In genomic region chr6:21916591-21916990, GRCm38 (mm10) we compare ENCODE assay signal across 29 mouse cellular contexts. TPM values are rescaled to one million over a fixed set of nuclear protein-coding genes. Genes with fewer than 3 reads are reported as not detected.
DNase-seq lines count a peak whose midpoint lies in the region; ATAC-seq and TF ChIP-seq lines count a peak whose summit lies in the region.
"Had no signal": no experiment of that assay in that cellular context is flagged by ENCODE, and none has a peak within 500 bp of the region (broad histone marks: within the 10 kb centered on the region; RNA-seq: fewer than 3 reads in every experiment).

No protein-coding gene starts in this region.

- TF ChIP-seq POLR2A in kidney, adult 2 months (IDR thresholded peaks at IDR 0.05; ENCODE audit: low read depth, low read length) = no peak

- H3K4me3 ChIP-seq in kidney, adult 2 months (ENCODE audit: insufficient read depth, low read depth, low read length) = no peak overlapping the region
- no peak overlapping the region for H3K4me3 ChIP-seq in kidney, embryonic 15.5 days (replicated peaks)
- H3K4me3 ChIP-seq: embryonic facial prominence, embryonic 10.5 days; embryonic facial prominence, embryonic 13.5 days; erythroblast, embryonic 14.5 days; forebrain, embryonic 12.5 days; forebrain, embryonic 15.5 days; heart, embryonic 12.5 days; heart, embryonic 15.5 days; hindbrain, embryonic 10.5 days; hindbrain, embryonic 13.5 days had no signal

- H3K27ac ChIP-seq in kidney, adult 2 months (ENCODE audit: insufficient read depth, low read depth, low read length) = peak overlapping the region; percentile 50; the same call in 1 of the 2 replicates
- no peak overlapping the region for H3K27ac ChIP-seq in kidney, embryonic 15.5 days
- H3K27ac ChIP-seq: embryonic facial prominence, embryonic 10.5 days; embryonic facial prominence, embryonic 13.5 days; forebrain, embryonic 12.5 days; forebrain, embryonic 15.5 days; heart, embryonic 15.5 days; hindbrain, embryonic 10.5 days; hindbrain, embryonic 13.5 days had no signal

- H3K4me2 ChIP-seq in kidney, embryonic 15.5 days = no peak overlapping the region
- H3K4me2 ChIP-seq: embryonic facial prominence, embryonic 13.5 days; forebrain, embryonic 12.5 days; forebrain, embryonic 15.5 days; heart, embryonic 12.5 days; heart, embryonic 15.5 days; hindbrain, embryonic 13.5 days had no signal

- peak; percentile 69 for DNase-seq in kidney, adult 2 months
- DNase-seq in kidney, postnatal 4 days = no peak
- peak; percentile 38 for DNase-seq in kidney, postnatal 14 days
- peak; percentile 50 for DNase-seq in NIH3T3 (ENCODE audit: low read depth)
- no peak for DNase-seq in lung, postnatal 10 days
- DNase-seq: adrenal gland, adult 8-10 months; adrenal gland, postnatal 25 days; cerebellum, adult 11-12 months; cerebellum, adult 8-10 months; cerebellum, postnatal 10 days; cerebellum, postnatal 36 days; embryo, embryonic 11 days; gastrocnemius, postnatal 25 days; heart, adult 18-20 months; heart, postnatal 10 days; heart, postnatal 36 days had no signal

- no peaks in the 10 kb centered on the region; the same call in 1 of the 2 replicates for H3K27me3 ChIP-seq in kidney, adult 2 months (replicated peaks; ENCODE audit: control insufficient read depth, insufficient read depth, low read length)
- no peaks in the 10 kb centered on the region for H3K27me3 ChIP-seq in kidney, embryonic 15.5 days
- H3K27me3 ChIP-seq: embryonic facial prominence, embryonic 13.5 days; forebrain, embryonic 12.5 days; forebrain, embryonic 15.5 days; heart, embryonic 12.5 days; heart, embryonic 15.5 days; hindbrain, embryonic 13.5 days had no signal

- 74% methylated on average over 2 of the region's 2 CpGs for WGBS in kidney, adult 2 months
- 86% methylated on average over 2 of the region's 2 CpGs for WGBS in kidney, embryonic 15.5 days

- H3K9me3 ChIP-seq in kidney, embryonic 15.5 days (replicated peaks) = no peaks in the 10 kb centered on the region
- H3K9me3 ChIP-seq: embryonic facial prominence, embryonic 10.5 days; embryonic facial prominence, embryonic 13.5 days; forebrain, embryonic 12.5 days; forebrain, embryonic 15.5 days; heart, embryonic 12.5 days; heart, embryonic 15.5 days; hindbrain, embryonic 10.5 days; hindbrain, embryonic 13.5 days had no signal

- H3K4me1 ChIP-seq in kidney, adult 2 months (ENCODE audit: control insufficient read depth, insufficient read depth, low read length) = no peaks in the 10 kb centered on the region
- no peaks in the 10 kb centered on the region for H3K4me1 ChIP-seq in kidney, embryonic 15.5 days
- H3K4me1 ChIP-seq: embryonic facial prominence, embryonic 10.5 days; embryonic facial prominence, embryonic 13.5 days; forebrain, embryonic 12.5 days; forebrain, embryonic 15.5 days; heart, embryonic 12.5 days; hindbrain, embryonic 10.5 days; hindbrain, embryonic 13.5 days had no signal

- ATAC-seq in kidney, embryonic 15.5 days (replicated peaks; ENCODE audit: low FRiP score) = no peak
- ATAC-seq: activated CD4-positive, CD25-positive, alpha-beta regulatory T cell, adult 4 months; CD4-positive, CD25-positive, alpha-beta regulatory T cell, adult 4 months; forebrain, embryonic 15.5 days; hindbrain, embryonic 16.5 days had no signal

- no peak overlapping the region for H3K9ac ChIP-seq in kidney, embryonic 15.5 days
- H3K9ac ChIP-seq: embryonic facial prominence, embryonic 13.5 days; forebrain, embryonic 12.5 days; forebrain, embryonic 15.5 days; heart, embryonic 12.5 days; heart, embryonic 15.5 days; hindbrain, embryonic 13.5 days had no signal

- TF ChIP-seq CTCF in kidney, adult 2 months (conservative IDR thresholded peaks at IDR 0.05; ENCODE audit: insufficient read depth, insufficient read length, low read depth, low read length) = no peak

- H3K36me3 ChIP-seq in kidney, adult 2 months (ENCODE audit: control insufficient read depth, insufficient read depth, low read length) = no peaks in the 10 kb centered on the region
- H3K36me3 ChIP-seq in kidney, embryonic 15.5 days = no peaks in the 10 kb centered on the region
- H3K36me3 ChIP-seq: embryonic facial prominence, embryonic 10.5 days; embryonic facial prominence, embryonic 13.5 days; forebrain, embryonic 12.5 days; forebrain, embryonic 15.5 days; heart, embryonic 12.5 days; heart, embryonic 15.5 days; hindbrain, embryonic 10.5 days; hindbrain, embryonic 13.5 days had no signal

RNA-seq across cellular contexts. Expression of gene Ing3, which starts 32.8 kb away (rescaled TPM):
- 10.9 and 11.0 TPM in 2 replicates for polyA plus RNA-seq in kidney, adult 2 months (2012; rRNA removed)
- 64.5 and 72.0 TPM in 2 replicates for polyA plus RNA-seq in kidney, embryonic 15.5 days (2015; fragmentation: Nextera tagmentation; extraction: Ambion mirVana)

Comparison
In these comparisons a context has a peak if more than half of its experiments do, and no peak if none do; other contexts are left out.
1. DNase-seq: peak in kidney, adult 2 months (single experiment), kidney, postnatal 14 days (single experiment) and NIH3T3 (single experiment); none in kidney, postnatal 4 days (0 of 2) and lung, postnatal 10 days (single experiment).